Mouse (Mus musculus) small intestine, adult 2 months (tissue): ENCODE data around the gene Nnmt.

Experiments
- CTCF ChIP-seq: fragments of 200-500 bp; IDR thresholded peaks from 2 replicates; pipeline ENCODE4 v1.5.1; 2012; ENCODE audit warnings: low read depth, mild to moderate bottlenecking, control low read depth, inconsistent platforms, low read length, moderate library complexity, mixed read lengths; ENCODE audit not compliant: insufficient replicate concordance, insufficient read length; ENCODE audit errors: extremely low read depth
- POLR2A ChIP-seq: fragments of 200-500 bp; IDR thresholded peaks from 2 replicates; pipeline ENCODE4 v1.6.1; 2012; ENCODE audit warnings: low read depth, mild to moderate bottlenecking, control low read depth, inconsistent platforms, low read length, moderate library complexity

GRCm38 (mm10) chr9:48604226-48604625 lies 727 bp downstream of the Nnmt start:
- TF ChIP-seq CTCF = no peak
- TF ChIP-seq POLR2A = no peak
